Mouse (Mus musculus) kidney, adult 9 months (tissue): ENCODE measurements around the gene Ech1.
A peak's percentile ranks its signal among the peaks of the same experiment; 100 is the strongest.

ENCODE experiments used
- DNase-seq: peaks from one replicate; pipeline ENCODE4 v3.0.0; 2022

Gene Ech1

GRCm38 (mm10) chr7:28820358-28821260, 4.4 kb upstream of the Ech1 start:
- peak; percentile 70 for DNase-seq

GRCm38 (mm10) chr7:28821261-28821831, 3.7 kb upstream of the Ech1 start:
- DNase-seq: no peak

- DNase-seq: no peak
Observed at GRCm38 (mm10) chr7:28822556-28822955, 2.5 kb upstream of the Ech1 start.

DNA sequence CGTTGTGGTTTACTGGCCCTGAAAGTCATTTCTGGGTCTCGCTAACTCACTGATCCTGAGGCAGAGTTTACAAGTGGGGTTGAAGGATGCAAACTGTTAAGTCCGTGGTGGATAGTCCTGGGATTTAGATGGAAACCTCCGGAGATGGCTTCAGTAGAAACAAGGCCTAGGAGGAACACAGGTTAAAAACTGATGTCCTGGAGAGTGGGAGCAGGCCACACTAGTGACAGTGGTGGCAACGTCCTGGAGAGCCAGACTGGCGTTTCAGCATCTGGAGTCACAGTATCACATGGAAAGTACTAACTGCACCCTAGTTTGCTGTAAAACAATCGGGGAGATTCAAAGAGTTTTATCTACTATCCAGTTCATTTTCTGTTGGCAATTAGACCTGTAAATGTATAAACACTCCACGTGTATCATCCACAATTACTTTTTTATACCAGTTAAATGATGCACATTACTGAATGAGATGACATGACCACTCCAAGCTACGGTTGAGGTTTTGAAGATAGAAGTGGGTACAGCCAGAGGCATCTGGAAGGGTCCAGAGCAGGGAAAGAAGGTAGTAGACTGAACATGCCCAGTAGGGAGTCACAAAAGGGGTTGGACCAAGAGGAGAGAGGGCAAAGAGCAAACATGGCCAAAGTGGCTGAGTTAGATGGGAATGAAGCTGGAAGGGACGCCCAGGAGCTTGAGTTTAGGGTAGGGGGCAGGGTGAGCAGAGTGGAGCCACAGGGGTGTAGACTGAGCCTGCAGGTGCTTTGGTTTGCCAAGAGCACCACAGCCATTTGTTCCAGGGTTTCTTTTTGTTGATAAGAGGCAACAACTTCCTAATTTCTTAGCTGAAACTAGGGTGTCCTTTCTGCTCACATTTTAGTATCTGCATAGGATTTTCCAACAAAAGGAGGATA, 1.8 kb upstream of the Ech1 start:
- peak; percentile 64 for DNase-seq

- no peak for DNase-seq
Observed at GRCm38 (mm10) chr7:28823932-28824331, 1.1 kb upstream of the Ech1 start.

GRCm38 (mm10) chr7:28825686-28826401, 827 bp downstream of the Ech1 start:
- peak; percentile 64 for DNase-seq

DNA sequence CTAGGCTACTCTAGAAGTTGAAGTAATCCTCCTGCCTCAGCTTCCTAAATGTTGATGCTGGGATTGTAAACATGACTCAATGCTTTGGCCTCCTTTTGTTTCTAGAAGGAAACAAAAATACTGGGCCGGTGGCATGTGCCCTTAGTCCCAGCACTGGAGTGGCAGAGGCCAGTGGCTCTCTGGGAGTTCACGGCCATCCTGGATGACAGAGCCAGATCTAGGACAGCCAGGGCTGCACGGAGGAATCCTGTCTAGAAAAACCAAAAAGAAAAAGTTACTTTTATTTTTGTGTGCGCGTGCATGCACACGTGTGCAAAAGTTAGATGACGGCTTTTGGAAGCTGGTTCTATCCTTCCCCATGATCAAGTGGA, 1.4 kb downstream of the Ech1 start:
- DNase-seq: no peak

GRCm38 (mm10) chr7:28827338-28827737, 2.3 kb downstream of the Ech1 start:
- DNase-seq: peak; percentile 73

DNA sequence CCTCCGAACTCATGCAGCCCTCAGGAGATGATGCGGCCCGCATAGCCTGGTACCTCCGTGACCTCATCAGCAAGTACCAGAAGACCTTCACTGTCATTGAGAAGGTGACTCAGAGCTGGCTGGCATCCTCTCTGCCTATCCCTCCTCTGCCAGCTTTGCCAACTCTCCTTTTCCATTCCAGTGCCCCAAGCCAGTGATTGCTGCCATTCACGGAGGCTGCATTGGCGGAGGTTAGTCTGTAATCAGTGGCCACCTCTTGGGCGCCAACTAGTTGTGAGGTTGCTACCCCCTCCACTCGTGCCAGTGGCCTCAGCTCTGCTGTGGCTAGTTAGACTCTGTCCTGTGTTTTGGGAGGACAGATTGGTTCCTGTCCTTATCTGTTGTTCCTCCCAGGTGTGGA, 4.8 kb downstream of the Ech1 start:
- DNase-seq: no peak

GRCm38 (mm10) chr7:28830981-28831380, 6.0 kb downstream of the Ech1 start:
- no peak for DNase-seq

- no peak for DNase-seq
Observed at GRCm38 (mm10) chr7:28831411-28832125, 6.6 kb downstream of the Ech1 start.

GRCm38 (mm10) chr7:28832137-28832536, 7.1 kb downstream of the Ech1 start:
- DNase-seq: no peak

DNA sequence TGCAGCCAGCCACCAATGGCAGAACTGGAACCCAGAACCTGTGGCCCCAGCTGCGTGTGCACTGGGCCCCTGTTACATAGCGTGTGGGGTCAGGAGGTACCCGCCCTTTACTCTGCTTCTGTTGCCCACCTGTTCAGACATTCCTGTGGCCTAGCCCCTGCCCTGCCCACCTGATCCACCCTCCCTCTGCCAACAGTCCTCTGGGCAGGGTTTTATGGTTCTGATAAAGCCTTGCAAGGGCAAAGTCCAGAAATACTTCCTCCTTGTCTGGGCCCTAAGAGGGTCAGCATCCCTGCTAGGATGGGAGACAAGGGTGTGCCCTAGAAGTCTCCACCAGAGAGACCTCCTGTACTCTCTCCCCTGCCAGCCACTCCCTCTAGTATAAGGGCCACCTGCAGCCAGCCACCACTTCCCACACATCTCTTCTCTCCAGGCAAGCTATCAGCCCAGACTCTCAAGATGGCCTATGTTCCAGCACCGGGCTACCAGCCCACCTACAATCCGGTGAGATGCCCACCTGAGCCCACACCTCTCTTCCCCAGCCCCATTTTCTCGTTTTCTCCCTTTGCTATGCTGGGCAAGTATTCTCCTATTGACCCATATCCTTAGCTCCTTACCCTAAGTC, 8.8 kb downstream of the Ech1 start, which contains the start of gene Lgals4:
Gene Lgals4, plus strand, starts transcription at position 132 of the 625 bp plus-strand sequence.
- no peak for DNase-seq

GRCm38 (mm10) chr7:28836936-28837335, 11.9 kb downstream of the Ech1 start:
- DNase-seq: peak; percentile 74

GRCm38 (mm10) chr7:28838331-28838730, 13.3 kb downstream of the Ech1 start:
- no peak for DNase-seq

- DNase-seq: no peak
Observed at GRCm38 (mm10) chr7:28847273-28847672, 22.3 kb downstream of the Ech1 start.

GRCm38 (mm10) chr7:28849700-28850236, 24.8 kb downstream of the Ech1 start:
- DNase-seq: no peak

DNA sequence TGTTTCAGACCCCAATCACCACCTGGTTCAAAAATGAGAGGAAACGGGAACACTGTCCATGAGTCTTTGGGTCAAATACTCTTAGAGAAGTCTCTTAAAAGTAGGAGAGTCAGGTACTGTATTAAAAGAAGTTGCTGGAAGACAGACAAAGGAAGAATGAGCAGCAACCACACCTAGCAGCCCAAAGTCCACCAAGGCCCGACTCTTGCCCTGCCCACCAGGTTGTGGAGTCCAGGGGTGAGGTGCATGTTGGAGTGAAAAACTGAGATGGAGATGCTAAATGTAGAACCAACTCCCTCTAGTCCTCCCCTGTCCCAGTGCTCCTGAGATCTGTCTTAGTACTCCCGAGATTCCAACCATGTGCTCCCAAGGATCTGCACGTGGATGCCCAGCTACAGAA, 25.6 kb downstream of the Ech1 start:
- no peak for DNase-seq

GRCm38 (mm10) chr7:28859953-28860352, 34.9 kb downstream of the Ech1 start:
- DNase-seq: no peak

DNA sequence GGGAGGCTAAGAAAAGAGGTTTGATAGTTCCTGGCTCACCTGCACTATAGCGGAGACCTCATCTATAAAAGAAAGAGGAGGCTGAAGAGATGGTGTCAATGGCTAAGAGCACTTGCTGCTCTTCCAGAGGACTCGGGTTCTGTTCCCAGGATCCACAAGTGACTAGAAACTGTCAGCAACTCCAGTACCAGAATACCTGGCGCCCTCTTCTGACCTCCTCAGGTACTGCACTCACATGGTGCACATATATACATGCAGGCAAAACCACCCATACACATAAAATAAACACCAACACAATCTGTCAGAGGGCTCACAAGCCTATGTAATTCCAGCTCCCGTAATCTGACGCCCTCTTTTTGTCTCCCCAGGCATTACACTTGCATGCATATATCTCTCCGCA, 35.9 kb downstream of the Ech1 start:
- no peak for DNase-seq

DNA sequence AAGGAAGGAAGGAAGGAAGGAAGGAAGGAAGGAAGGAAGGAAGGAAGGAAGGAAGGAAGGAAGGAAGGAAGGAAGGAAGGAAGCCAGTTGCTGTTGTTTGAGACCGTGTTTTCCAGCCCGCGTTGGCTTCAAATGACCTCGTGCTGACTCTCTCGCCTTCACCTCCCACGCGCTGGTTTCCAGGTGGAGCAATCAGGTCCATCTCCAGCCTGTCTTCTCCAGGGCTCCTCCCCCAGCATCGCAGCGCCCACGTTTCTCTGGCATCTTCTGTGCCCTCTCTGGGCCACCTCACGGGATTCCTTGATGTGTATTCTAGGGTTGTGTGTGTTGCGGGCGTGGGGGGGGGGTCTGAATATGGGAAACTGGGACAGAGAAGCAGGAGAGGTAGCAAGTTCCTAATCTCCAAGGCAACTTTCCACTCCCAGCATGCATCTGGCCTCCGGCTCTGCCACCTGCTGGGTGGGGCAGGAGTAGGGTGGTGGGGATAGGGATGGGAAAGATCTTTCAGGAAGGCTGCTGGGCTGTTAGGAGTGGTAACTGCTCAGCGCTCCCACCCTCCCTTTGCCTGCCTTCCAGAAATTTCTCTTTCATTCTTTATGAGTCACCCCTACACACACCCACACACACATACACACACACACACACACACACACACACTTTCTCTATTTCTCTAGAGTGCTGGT, 37.9 kb downstream of the Ech1 start:
- DNase-seq: no peak
